Mouse (Mus musculus): ENCODE data around the gene Ch25h.
A peak's percentile ranks its signal among the peaks of the same experiment; 100 is the strongest.

Ch25h gene

GRCm38 (mm10) chr19:34474991-34475971 lies at the start of gene Ch25h:
Gene Ch25h (minus strand): TSS chr19:34475164.
- no peak for DNase-seq (ENCODE audit: low spot score)

GRCm38 (mm10) chr19:34524646-34525045 lies 49.7 kb upstream of the Ch25h start:
- DNase-seq (ENCODE audit: low spot score) = no peak

GRCm38 (mm10) chr19:34523106-34523725 lies 48.3 kb upstream of the Ch25h start:
- DNase-seq (ENCODE audit: low spot score) = no peak

GRCm38 (mm10) chr19:34521978-34522377 lies 47.0 kb upstream of the Ch25h start:
- no peak for DNase-seq (ENCODE audit: low spot score)

DNA sequence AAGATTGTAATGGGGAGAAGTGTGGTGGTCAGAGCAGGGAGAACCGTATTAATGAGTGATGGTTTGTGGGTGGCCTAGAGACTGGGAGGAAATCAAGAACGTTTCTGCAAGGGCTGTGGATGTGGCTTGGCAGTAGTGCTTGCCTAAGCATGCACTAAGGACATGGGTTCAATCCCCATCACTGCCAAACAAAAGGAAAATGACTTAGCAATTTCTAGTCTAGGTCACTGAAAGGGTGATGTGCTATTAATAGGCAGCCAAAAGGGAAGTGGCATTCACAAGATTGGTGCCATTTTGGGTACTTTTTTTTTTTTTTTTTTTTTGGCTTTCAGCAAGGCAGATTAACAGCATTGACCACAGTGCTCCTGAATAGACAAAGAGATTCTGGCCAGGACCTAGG lies 46.4 kb upstream of the Ch25h start:
- DNase-seq (ENCODE audit: low spot score) = peak; percentile 35

DNA sequence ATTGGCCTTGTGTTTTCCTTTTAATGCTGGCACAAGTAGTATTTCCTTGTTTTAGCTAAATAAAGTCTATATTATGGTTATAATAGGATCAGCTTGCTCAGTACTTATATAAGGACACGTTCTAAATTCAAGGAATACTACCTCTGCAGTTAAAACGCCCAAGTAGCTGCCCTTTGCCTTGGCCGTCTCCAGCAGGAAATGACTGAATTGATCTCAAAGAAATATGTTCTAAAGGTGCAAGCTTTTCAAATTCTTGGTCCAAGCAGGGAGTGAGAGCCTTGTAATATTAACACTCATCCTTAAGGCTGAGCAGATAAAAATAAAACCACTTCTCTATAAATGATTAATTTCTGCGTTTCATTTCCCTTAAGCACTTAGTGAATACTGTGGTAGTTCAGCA lies 45.1 kb upstream of the Ch25h start:
- no peak for DNase-seq (ENCODE audit: low spot score)

DNA sequence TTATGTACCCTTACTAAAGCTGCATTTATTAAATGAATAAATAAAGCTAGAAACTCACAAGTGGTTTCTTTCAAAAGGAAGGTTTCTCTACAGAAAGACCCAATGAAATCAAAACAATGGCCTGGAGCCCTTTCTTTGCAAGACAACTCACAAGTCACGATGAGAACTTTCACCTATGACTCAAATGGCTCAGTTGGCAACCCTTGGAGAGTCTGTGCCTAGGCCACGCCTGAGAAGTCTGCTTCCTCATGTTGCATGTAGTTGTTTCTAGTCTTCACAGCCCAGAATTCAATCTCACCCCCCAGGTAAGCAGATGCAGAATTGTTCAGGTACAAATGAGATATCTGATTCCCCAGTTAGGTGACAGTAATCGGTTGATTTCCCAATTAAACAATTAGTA lies 44.7 kb upstream of the Ch25h start:
- peak; percentile 86 for DNase-seq (ENCODE audit: low spot score)

DNA sequence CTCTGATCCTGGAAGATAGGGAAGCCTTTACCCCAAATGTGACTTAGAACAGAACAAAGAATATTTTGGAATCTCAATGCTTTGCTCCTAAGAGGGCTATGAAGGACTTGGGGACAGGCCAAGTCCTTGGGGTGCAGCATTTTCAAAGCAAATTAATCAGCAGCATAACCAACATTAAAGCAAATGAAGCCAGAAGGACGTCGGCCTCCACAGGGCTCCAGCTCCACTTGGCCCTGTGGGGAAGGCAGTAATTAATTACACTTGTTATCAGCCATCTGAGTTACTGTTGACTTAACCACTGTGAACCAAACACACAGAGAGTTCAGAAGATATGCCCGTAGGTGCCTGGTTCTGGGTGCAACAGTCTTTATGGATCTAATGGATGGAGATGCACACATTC lies 43.8 kb upstream of the Ch25h start:
- DNase-seq (ENCODE audit: low spot score) = no peak

DNA sequence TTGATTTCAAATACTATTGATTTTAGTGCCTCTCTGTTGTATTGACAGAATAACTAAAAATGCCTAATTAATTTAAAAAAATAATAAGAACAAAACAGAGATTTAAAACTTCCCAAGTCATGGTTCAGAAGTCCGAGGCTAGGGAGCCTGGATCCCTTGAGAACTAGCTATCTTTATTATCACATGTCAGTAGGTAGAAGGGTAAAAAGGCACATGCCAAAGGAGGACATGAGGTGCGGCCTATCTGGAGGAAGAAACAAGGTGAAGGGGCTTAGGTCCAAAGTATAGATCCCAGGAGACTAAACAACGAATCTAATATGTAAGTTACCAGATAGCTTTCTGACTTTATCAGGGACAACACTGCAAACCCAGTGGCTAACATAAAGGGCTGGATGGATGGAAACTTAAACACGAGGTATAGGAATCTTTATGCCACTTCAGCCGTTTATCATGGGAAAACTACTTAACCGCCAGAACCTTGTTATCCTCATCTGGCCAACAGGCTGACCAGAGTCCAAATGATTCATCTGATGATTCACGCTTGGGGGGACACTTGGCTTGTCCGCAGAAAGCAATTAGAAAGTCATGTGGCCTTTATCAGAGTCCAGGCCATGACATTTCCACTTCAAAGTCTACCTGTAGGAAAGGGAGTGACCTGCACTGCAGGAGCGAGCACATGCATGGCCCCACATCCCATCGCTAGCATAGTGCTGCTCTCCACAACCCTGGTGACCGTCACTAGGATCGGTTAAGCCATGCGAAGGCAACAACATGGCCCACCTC lies 43.0 kb upstream of the Ch25h start:
- no peak for DNase-seq (ENCODE audit: low spot score)

DNA sequence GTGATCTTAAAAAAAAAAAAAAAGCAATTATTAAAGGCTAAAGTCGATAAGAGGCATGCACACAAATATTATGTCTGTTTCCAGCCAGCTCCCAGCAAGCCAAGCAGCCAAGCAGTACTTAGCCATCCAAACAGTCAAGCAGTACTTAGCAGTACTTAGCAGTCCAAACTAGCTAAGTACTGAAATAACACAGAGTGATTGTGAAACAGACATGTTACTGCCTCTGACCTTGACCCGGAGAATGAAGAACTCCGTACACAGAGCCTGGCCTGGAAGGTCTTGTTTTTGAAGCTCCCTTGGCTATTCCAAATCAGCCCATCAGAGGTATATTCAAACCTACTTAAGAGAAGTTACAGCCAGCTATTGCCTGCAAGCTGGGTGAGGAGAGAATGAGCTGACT lies 42.2 kb upstream of the Ch25h start:
- peak; percentile 17 for DNase-seq (ENCODE audit: low spot score)

DNA sequence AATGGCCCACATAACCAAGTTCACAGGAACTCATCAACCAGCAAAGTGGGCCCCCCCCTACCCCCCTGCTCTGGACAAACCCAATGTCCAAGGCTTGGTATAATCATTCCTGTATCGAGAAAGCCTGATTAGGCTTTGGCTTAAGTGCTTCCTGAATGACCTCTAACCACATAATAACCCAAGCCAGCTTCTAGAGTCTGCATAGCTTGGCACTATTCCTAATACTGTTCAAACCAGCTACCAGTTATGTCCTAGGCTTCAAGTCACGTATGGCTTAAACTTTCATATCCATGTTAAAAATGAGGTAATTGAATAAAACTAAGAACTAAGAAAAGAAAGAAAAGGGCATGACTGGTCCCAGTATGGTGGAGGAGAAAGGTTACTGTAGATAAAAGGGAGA lies 41.4 kb upstream of the Ch25h start:
- peak; percentile 46 for DNase-seq (ENCODE audit: low spot score)

DNA sequence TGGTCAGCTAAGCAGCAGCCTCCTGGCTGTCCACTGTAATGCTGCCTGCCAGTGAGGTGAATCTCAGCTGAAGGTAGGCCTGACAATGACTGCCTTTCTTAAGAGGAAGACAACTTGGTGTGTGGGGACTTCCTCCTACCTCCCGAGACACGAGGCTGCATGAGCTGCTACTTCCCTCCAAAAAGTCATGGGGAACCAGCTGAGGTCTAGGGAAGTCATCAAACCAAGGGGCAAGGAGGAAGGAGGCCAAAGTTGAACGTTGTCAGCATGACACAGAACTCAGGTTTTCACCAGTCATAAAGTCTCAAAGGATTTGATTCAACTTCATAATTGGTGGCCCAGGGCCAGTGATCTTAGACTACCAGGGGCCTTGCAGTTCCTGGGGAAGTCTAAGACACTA lies 40.7 kb upstream of the Ch25h start:
- DNase-seq (ENCODE audit: low spot score) = peak; percentile 40

- no peak for DNase-seq (ENCODE audit: low spot score)
Measured at GRCm38 (mm10) chr19:34511528-34511927, 36.6 kb upstream of the Ch25h start.

- no peak for DNase-seq (ENCODE audit: low spot score)
Measured at GRCm38 (mm10) chr19:34510717-34511116, 35.8 kb upstream of the Ch25h start.

DNA sequence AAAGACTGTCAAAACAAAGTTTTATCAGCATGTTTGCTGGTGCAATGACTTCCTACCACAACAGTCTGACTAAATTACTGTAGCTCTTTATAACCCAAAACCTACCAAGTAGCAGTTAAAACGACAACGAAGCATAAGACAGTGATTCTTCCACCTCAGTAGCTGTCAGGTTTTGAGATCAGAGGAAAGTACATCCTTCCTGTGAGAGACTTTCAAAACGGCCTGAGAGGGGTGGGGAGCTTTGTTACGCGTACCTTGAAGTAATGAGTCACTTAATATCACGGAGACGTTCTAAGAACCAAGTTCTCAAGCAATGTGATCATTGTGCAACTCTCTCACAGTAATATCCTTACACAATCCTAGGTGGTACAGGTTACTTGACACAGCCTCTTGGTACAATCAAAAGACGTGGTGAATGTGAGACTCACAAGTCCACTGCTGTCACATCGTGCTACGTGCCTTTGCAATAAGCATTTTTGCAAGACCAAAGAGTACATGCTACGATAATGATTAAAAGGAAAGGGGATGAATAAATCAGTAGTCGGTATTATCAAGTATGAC lies 30.3 kb upstream of the Ch25h start:
- peak; percentile 17 for DNase-seq (ENCODE audit: low spot score)

- peak; percentile 93 for DNase-seq (ENCODE audit: low spot score)
Measured at GRCm38 (mm10) chr19:34500763-34501162, 25.8 kb upstream of the Ch25h start.

- peak; percentile 26 for DNase-seq (ENCODE audit: low spot score)
Measured at GRCm38 (mm10) chr19:34496353-34496752, 21.4 kb upstream of the Ch25h start.

GRCm38 (mm10) chr19:34493859-34494258 lies 18.9 kb upstream of the Ch25h start:
- DNase-seq (ENCODE audit: low spot score) = no peak

DNA sequence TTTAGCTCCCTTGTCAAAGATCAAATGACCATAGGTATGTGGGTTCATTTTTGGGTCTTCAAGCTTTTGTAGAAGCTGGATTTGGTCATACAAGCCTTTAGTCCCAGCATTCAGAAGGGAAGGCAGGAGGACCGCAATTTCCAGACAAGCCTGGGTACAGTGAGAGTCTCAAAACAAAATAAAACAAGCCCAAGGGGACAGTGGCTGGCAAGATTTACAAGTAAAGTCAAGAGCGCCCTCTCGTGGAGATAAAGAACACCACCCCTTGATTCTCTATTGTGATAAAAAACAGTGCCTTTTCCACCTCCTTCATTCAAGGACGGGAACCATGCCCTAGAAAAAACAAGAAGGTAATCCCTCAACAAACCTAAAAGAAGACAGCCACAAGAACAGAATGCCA lies 8.6 kb upstream of the Ch25h start:
- DNase-seq (ENCODE audit: low spot score) = peak; percentile 88

DNA sequence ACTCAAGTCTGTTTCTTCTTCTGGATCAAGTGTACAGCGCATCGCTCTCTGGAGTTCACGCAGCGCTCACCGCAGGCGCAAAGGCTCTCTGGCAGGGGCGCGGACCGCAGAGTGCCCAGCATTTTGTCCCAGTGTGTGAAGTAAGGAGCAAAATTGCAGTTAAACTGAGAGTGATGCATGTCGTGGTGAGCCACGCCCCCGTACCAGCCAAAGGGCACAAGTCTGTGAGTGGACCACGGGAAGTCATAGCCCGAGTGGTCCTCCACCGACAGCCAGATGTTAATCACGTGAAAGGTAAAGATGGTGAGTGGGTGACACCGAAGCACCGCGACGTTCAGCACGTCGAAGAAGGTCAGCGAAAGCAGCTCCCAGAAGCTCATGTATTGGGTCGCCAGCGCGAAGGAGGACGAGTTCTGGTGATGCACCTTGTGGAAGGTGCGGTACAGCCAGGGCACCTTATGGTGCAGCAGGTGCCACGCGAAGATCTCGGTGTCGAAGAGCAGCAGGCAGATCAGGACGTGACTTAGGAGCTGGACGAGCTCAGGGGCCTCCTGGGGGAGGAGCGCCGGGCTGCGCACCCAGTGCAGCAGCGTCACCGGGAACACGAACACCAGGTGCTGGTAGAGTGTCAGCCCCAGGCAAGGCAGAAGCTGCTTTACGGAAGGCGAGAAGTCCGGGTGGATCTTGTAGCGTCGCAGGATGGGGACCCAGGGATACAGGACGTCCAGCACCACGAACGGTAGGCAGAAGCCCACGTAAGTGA lies 555 bp downstream of the Ch25h start:
- no peak for DNase-seq (ENCODE audit: low spot score)

- DNase-seq (ENCODE audit: low spot score) = no peak
Measured at GRCm38 (mm10) chr19:34471703-34472102, 3.3 kb downstream of the Ch25h start.
